Comparison of ENCODE assay signal across 28 mouse cellular contexts in genomic region chr11:69616781-69617180, GRCm38 (mm10). TPM values are rescaled to one million over a fixed set of nuclear protein-coding genes. Genes with fewer than 3 reads are reported as not detected.
DNase-seq lines count a peak whose midpoint lies in the region; ATAC-seq and TF ChIP-seq lines count a peak whose summit lies in the region.
"Had no signal": no experiment of that assay in that cellular context is flagged by ENCODE, and none has a peak within 500 bp of the region (broad histone marks: within the 10 kb centered on the region; RNA-seq: fewer than 3 reads in every experiment).

No protein-coding gene starts in this region.

- H3K27ac ChIP-seq in hindbrain, embryonic 13.5 days: no peak overlapping the region
- H3K27ac ChIP-seq in hindbrain, embryonic 11.5 days (ENCODE audit: low read depth, low read length): no peak overlapping the region
- no peak overlapping the region for H3K27ac ChIP-seq in midbrain, embryonic 13.5 days
- no peak overlapping the region for H3K27ac ChIP-seq in midbrain, embryonic 15.5 days
- H3K27ac ChIP-seq in limb, embryonic 13.5 days: no peak overlapping the region
- H3K27ac ChIP-seq in intestine, postnatal 0 days (ENCODE audit: low read depth, low read length): no peak overlapping the region
- H3K27ac ChIP-seq: heart, embryonic 15.5 days; hindbrain, embryonic 15.5 days; neural tube, embryonic 12.5 days had no signal

- TF ChIP-seq CTCF in intestine, postnatal 0 days (IDR thresholded peaks at IDR 0.05; ENCODE audit: low read depth): no peak

- H3K4me2 ChIP-seq in hindbrain, embryonic 13.5 days: no peak overlapping the region
- no peak overlapping the region for H3K4me2 ChIP-seq in hindbrain, embryonic 11.5 days (replicated peaks; ENCODE audit: low read depth, low read length)
- no peak overlapping the region for H3K4me2 ChIP-seq in midbrain, embryonic 13.5 days (replicated peaks)
- H3K4me2 ChIP-seq in midbrain, embryonic 15.5 days: no peak overlapping the region
- no peak overlapping the region for H3K4me2 ChIP-seq in limb, embryonic 13.5 days (replicated peaks)
- no peak overlapping the region for H3K4me2 ChIP-seq in intestine, postnatal 0 days (replicated peaks; ENCODE audit: low read depth)
- H3K4me2 ChIP-seq: heart, embryonic 15.5 days; hindbrain, embryonic 15.5 days; lung, embryonic 14.5 days; neural tube, embryonic 12.5 days had no signal

- DNase-seq in cerebellum, adult 9-11 months: peak; percentile 28
- DNase-seq in cerebellum, adult 18-20 months: no peak
- DNase-seq in hindbrain, embryonic 11.5 days (ENCODE audit: low spot score): no peak
- DNase-seq: adrenal gland, adult 8-10 months; cerebellum, adult 11-12 months; cerebellum, postnatal 36 days; gastrocnemius, postnatal 10 days; heart, adult 11 months; heart, postnatal 36 days; kidney, adult 9 months; kidney, postnatal 14 days; lung, embryonic 14.5 days; lung, postnatal 4 days; retina, postnatal 1 day; right cerebral cortex, postnatal 25 days; thymus, postnatal 36 days had no signal

- peak overlapping the region; percentile 51; the same call in 1 of the 2 replicates for H3K9ac ChIP-seq in hindbrain, embryonic 13.5 days
- no peak overlapping the region for H3K9ac ChIP-seq in hindbrain, embryonic 11.5 days (ENCODE audit: low read depth, low read length)
- peak overlapping the region; percentile 3 for H3K9ac ChIP-seq in midbrain, embryonic 13.5 days (replicated peaks)
- no peak overlapping the region for H3K9ac ChIP-seq in midbrain, embryonic 15.5 days
- H3K9ac ChIP-seq in limb, embryonic 13.5 days: 0 out of 2 replicates have a peak overlapping the region, but pooled peaks have one; percentile 25
- H3K9ac ChIP-seq in intestine, postnatal 0 days (ENCODE audit: low read depth, low read length): no peak overlapping the region
- H3K9ac ChIP-seq: heart, embryonic 15.5 days; hindbrain, embryonic 15.5 days; lung, embryonic 14.5 days had no signal

- peaks cover 14% of the 10 kb centered on the region; the same call in 1 of the 2 replicates for H3K27me3 ChIP-seq in hindbrain, embryonic 13.5 days
- H3K27me3 ChIP-seq in hindbrain, embryonic 11.5 days (ENCODE audit: control insufficient read depth, insufficient read depth, low read length): no peaks in the 10 kb centered on the region
- H3K27me3 ChIP-seq in midbrain, embryonic 13.5 days: no peaks in the 10 kb centered on the region
- H3K27me3 ChIP-seq in midbrain, embryonic 15.5 days (replicated peaks): 0 out of 2 replicates have a peak, but pooled peaks cover 3% of the 10 kb centered on the region
- H3K27me3 ChIP-seq in limb, embryonic 13.5 days: peaks cover 10% of the 10 kb centered on the region; the same call in 1 of the 2 replicates
- no peaks in the 10 kb centered on the region for H3K27me3 ChIP-seq in intestine, postnatal 0 days (replicated peaks; ENCODE audit: control insufficient read depth, insufficient read depth, low read length)
- H3K27me3 ChIP-seq: hindbrain, embryonic 15.5 days had no signal

- H3K4me3 ChIP-seq in hindbrain, embryonic 13.5 days: no peak overlapping the region
- H3K4me3 ChIP-seq in hindbrain, embryonic 11.5 days (ENCODE audit: low read depth, low read length): no peak overlapping the region
- H3K4me3 ChIP-seq in midbrain, embryonic 13.5 days (replicated peaks): no peak overlapping the region
- H3K4me3 ChIP-seq in midbrain, embryonic 15.5 days: no peak overlapping the region
- H3K4me3 ChIP-seq in limb, embryonic 13.5 days: no peak overlapping the region
- H3K4me3 ChIP-seq in intestine, postnatal 0 days (ENCODE audit: low read depth, low read length): no peak overlapping the region
- H3K4me3 ChIP-seq: heart, embryonic 15.5 days; hindbrain, embryonic 15.5 days; neural tube, embryonic 12.5 days had no signal

- no peak for ATAC-seq in hindbrain, embryonic 13.5 days (ENCODE audit: low FRiP score)
- ATAC-seq in hindbrain, embryonic 11.5 days (ENCODE audit: low FRiP score): no peak
- no peak for ATAC-seq in midbrain, embryonic 13.5 days
- no peak for ATAC-seq in midbrain, embryonic 15.5 days (replicated peaks)
- ATAC-seq in limb, embryonic 13.5 days (ENCODE audit: low FRiP score, low read depth): no peak
- no peak for ATAC-seq in intestine, postnatal 0 days
- ATAC-seq: activated CD4-positive, CD25-positive, alpha-beta regulatory T cell, adult 4 months had no signal

- H3K4me1 ChIP-seq in hindbrain, embryonic 13.5 days (replicated peaks): peaks cover 7% of the 10 kb centered on the region
- H3K4me1 ChIP-seq in hindbrain, embryonic 11.5 days (replicated peaks; ENCODE audit: control insufficient read depth, insufficient read depth, low read length): peaks cover 3% of the 10 kb centered on the region; the same call in 1 of the 2 replicates
- peaks cover 10% of the 10 kb centered on the region for H3K4me1 ChIP-seq in midbrain, embryonic 13.5 days (replicated peaks)
- no peaks in the 10 kb centered on the region; the same call in 1 of the 2 replicates for H3K4me1 ChIP-seq in midbrain, embryonic 15.5 days
- H3K4me1 ChIP-seq in limb, embryonic 13.5 days: peaks cover 7% of the 10 kb centered on the region
- H3K4me1 ChIP-seq in intestine, postnatal 0 days (replicated peaks; ENCODE audit: control insufficient read depth, insufficient read depth, low read length): 0 out of 2 replicates have a peak, but pooled peaks cover 6% of the 10 kb centered on the region

- H3K36me3 ChIP-seq in hindbrain, embryonic 13.5 days: no peaks in the 10 kb centered on the region
- H3K36me3 ChIP-seq in hindbrain, embryonic 11.5 days (ENCODE audit: control insufficient read depth, insufficient read depth, low read length): no peaks in the 10 kb centered on the region
- no peaks in the 10 kb centered on the region for H3K36me3 ChIP-seq in midbrain, embryonic 13.5 days
- no peaks in the 10 kb centered on the region for H3K36me3 ChIP-seq in midbrain, embryonic 15.5 days (replicated peaks)
- H3K36me3 ChIP-seq in limb, embryonic 13.5 days: no peaks in the 10 kb centered on the region
- no peaks in the 10 kb centered on the region for H3K36me3 ChIP-seq in intestine, postnatal 0 days (ENCODE audit: control insufficient read depth, insufficient read depth)
- H3K36me3 ChIP-seq: heart, embryonic 15.5 days; hindbrain, embryonic 15.5 days; neural tube, embryonic 12.5 days had no signal

- WGBS in hindbrain, embryonic 13.5 days: 52% methylated on average over 10 of the region's 10 CpGs
- 42% methylated on average over 10 of the region's 10 CpGs for WGBS in hindbrain, embryonic 11.5 days
- WGBS in midbrain, embryonic 13.5 days: 50% methylated on average over 10 of the region's 10 CpGs
- WGBS in midbrain, embryonic 15.5 days: 51% methylated on average over 10 of the region's 10 CpGs
- 43% methylated on average over 10 of the region's 10 CpGs for WGBS in limb, embryonic 13.5 days
- 54% methylated on average over 10 of the region's 10 CpGs for WGBS in intestine, postnatal 0 days

- no peaks in the 10 kb centered on the region for H3K9me3 ChIP-seq in hindbrain, embryonic 13.5 days
- H3K9me3 ChIP-seq in hindbrain, embryonic 11.5 days (ENCODE audit: control insufficient read depth, low read length): no peaks in the 10 kb centered on the region
- H3K9me3 ChIP-seq in midbrain, embryonic 13.5 days: no peaks in the 10 kb centered on the region
- no peaks in the 10 kb centered on the region for H3K9me3 ChIP-seq in midbrain, embryonic 15.5 days
- no peaks in the 10 kb centered on the region for H3K9me3 ChIP-seq in limb, embryonic 13.5 days
- no peaks in the 10 kb centered on the region for H3K9me3 ChIP-seq in intestine, postnatal 0 days (ENCODE audit: control insufficient read depth)
- H3K9me3 ChIP-seq: heart, embryonic 15.5 days; hindbrain, embryonic 15.5 days; neural tube, embryonic 12.5 days had no signal

RNA-seq across cellular contexts. Expression of gene Shbg, which starts 0.9 kb away (rescaled TPM):
- polyA plus RNA-seq in hindbrain, embryonic 13.5 days (2015; fragmentation: Nextera tagmentation; extraction: Ambion mirVana): not detected in 2 replicates
- 0.17 TPM in 1 of 2 replicates, not detected in the other for polyA plus RNA-seq in hindbrain, embryonic 11.5 days (2014; fragmentation: Nextera tagmentation; extraction: Ambion mirVana)
- polyA plus RNA-seq in midbrain, embryonic 13.5 days (2015; fragmentation: Nextera tagmentation; extraction: Ambion mirVana): not detected in 2 replicates
- polyA plus RNA-seq in midbrain, embryonic 15.5 days (2015; fragmentation: Nextera tagmentation; extraction: Ambion mirVana): not detected in 2 replicates
- polyA plus RNA-seq in limb, embryonic 13.5 days (2015; fragmentation: Nextera tagmentation; extraction: Ambion mirVana): 0.22 TPM in 1 of 2 replicates, not detected in the other
- polyA plus RNA-seq in intestine, postnatal 0 days (2015; fragmentation: Nextera tagmentation; extraction: Ambion mirVana): 0.24 TPM in 1 of 2 replicates, not detected in the other
- polyA plus RNA-seq: activated CD4-positive, CD25-positive, alpha-beta regulatory T cell, adult 4 months; forebrain, embryonic 11.5 days; heart, embryonic 15.5 days; hindbrain, embryonic 15.5 days; intestine, embryonic 14.5 days; lung, embryonic 14.5 days; neural tube, embryonic 12.5 days; spleen, adult 2 months had no signal

RNA-seq across cellular contexts. Expression of gene Sat2, which starts 5.0 kb away (rescaled TPM):
- polyA plus RNA-seq in hindbrain, embryonic 13.5 days (2015; fragmentation: Nextera tagmentation; extraction: Ambion mirVana): 28.0 and 28.1 TPM in 2 replicates
- polyA plus RNA-seq in hindbrain, embryonic 11.5 days (2014; fragmentation: Nextera tagmentation; extraction: Ambion mirVana): 15.0 and 20.6 TPM in 2 replicates
- polyA plus RNA-seq in midbrain, embryonic 13.5 days (2015; fragmentation: Nextera tagmentation; extraction: Ambion mirVana): 25.1 and 28.5 TPM in 2 replicates
- 23.5 and 24.9 TPM in 2 replicates for polyA plus RNA-seq in midbrain, embryonic 15.5 days (2015; fragmentation: Nextera tagmentation; extraction: Ambion mirVana)
- polyA plus RNA-seq in limb, embryonic 13.5 days (2015; fragmentation: Nextera tagmentation; extraction: Ambion mirVana): 24.1 and 28.0 TPM in 2 replicates
- polyA plus RNA-seq in intestine, postnatal 0 days (2015; fragmentation: Nextera tagmentation; extraction: Ambion mirVana): 34.1 and 40.3 TPM in 2 replicates
- polyA plus RNA-seq: activated CD4-positive, CD25-positive, alpha-beta regulatory T cell, adult 4 months had no signal

RNA-seq across cellular contexts. Expression of gene Atp1b2, which starts 11.0 kb away (rescaled TPM):
- 27.6 and 29.7 TPM in 2 replicates for polyA plus RNA-seq in hindbrain, embryonic 13.5 days (2015; fragmentation: Nextera tagmentation; extraction: Ambion mirVana)
- 11.7 and 13.1 TPM in 2 replicates for polyA plus RNA-seq in hindbrain, embryonic 11.5 days (2014; fragmentation: Nextera tagmentation; extraction: Ambion mirVana)
- 23.2 and 24.3 TPM in 2 replicates for polyA plus RNA-seq in midbrain, embryonic 13.5 days (2015; fragmentation: Nextera tagmentation; extraction: Ambion mirVana)
- polyA plus RNA-seq in midbrain, embryonic 15.5 days (2015; fragmentation: Nextera tagmentation; extraction: Ambion mirVana): 60.0 and 60.9 TPM in 2 replicates
- polyA plus RNA-seq in limb, embryonic 13.5 days (2015; fragmentation: Nextera tagmentation; extraction: Ambion mirVana): 5.7 and 6.0 TPM in 2 replicates
- 5.9 and 7.5 TPM in 2 replicates for polyA plus RNA-seq in intestine, postnatal 0 days (2015; fragmentation: Nextera tagmentation; extraction: Ambion mirVana)

RNA-seq across cellular contexts. Expression of gene Fxr2, which starts 16.0 kb away (rescaled TPM):
- 40.5 and 52.0 TPM in 2 replicates for polyA plus RNA-seq in hindbrain, embryonic 13.5 days (2015; fragmentation: Nextera tagmentation; extraction: Ambion mirVana)
- 30.1 and 31.3 TPM in 2 replicates for polyA plus RNA-seq in hindbrain, embryonic 11.5 days (2014; fragmentation: Nextera tagmentation; extraction: Ambion mirVana)
- 40.5 and 52.4 TPM in 2 replicates for polyA plus RNA-seq in midbrain, embryonic 13.5 days (2015; fragmentation: Nextera tagmentation; extraction: Ambion mirVana)
- polyA plus RNA-seq in midbrain, embryonic 15.5 days (2015; fragmentation: Nextera tagmentation; extraction: Ambion mirVana): 40.6 and 47.0 TPM in 2 replicates
- 37.3 and 38.0 TPM in 2 replicates for polyA plus RNA-seq in limb, embryonic 13.5 days (2015; fragmentation: Nextera tagmentation; extraction: Ambion mirVana)
- 9.8 and 10.8 TPM in 2 replicates for polyA plus RNA-seq in intestine, postnatal 0 days (2015; fragmentation: Nextera tagmentation; extraction: Ambion mirVana)

RNA-seq across cellular contexts. Expression of gene Trp53, which starts 36.6 kb away (rescaled TPM):
- polyA plus RNA-seq in hindbrain, embryonic 13.5 days (2015; fragmentation: Nextera tagmentation; extraction: Ambion mirVana): 76.3 and 78.1 TPM in 2 replicates
- polyA plus RNA-seq in hindbrain, embryonic 11.5 days (2014; fragmentation: Nextera tagmentation; extraction: Ambion mirVana): 156 and 159 TPM in 2 replicates
- polyA plus RNA-seq in midbrain, embryonic 13.5 days (2015; fragmentation: Nextera tagmentation; extraction: Ambion mirVana): 84.2 and 93.4 TPM in 2 replicates
- 60.4 and 70.1 TPM in 2 replicates for polyA plus RNA-seq in midbrain, embryonic 15.5 days (2015; fragmentation: Nextera tagmentation; extraction: Ambion mirVana)
- 158 and 161 TPM in 2 replicates for polyA plus RNA-seq in limb, embryonic 13.5 days (2015; fragmentation: Nextera tagmentation; extraction: Ambion mirVana)
- polyA plus RNA-seq in intestine, postnatal 0 days (2015; fragmentation: Nextera tagmentation; extraction: Ambion mirVana): 48.0 and 49.6 TPM in 2 replicates

Comparison
In these comparisons a context has a peak if more than half of its experiments do, and no peak if none do; other contexts are left out.
1. H3K9ac ChIP-seq: peak in hindbrain, embryonic 13.5 days (single experiment), midbrain, embryonic 13.5 days (single experiment) and limb, embryonic 13.5 days (single experiment); none in hindbrain, embryonic 11.5 days (single experiment), midbrain, embryonic 15.5 days (single experiment) and intestine, postnatal 0 days (single experiment).